Mouse (Mus musculus): Measurements from ENCODE around the gene Timm9. TPM values are rescaled to one million over a fixed set of nuclear protein-coding genes. Genes with fewer than 3 reads are reported as not detected.

Timm9 gene
- polyA plus RNA-seq, 1 experiment from 2014 or later: 85.7 TPM

Other genes with a start within 250 kb of the Timm9 start
- gene Actr10, start 198.8 kb downstream of the Timm9 start, polyA plus RNA-seq (2014; fragmentation: Nextera tagmentation; extraction: Ambion mirVana): 335 and 376 TPM in 2 replicates
- 540 and 656 TPM in 2 replicates for gene Psma3, start 162.1 kb downstream of the Timm9 start, polyA plus RNA-seq (2014; fragmentation: Nextera tagmentation; extraction: Ambion mirVana)
- gene Arid4a, start 120.7 kb downstream of the Timm9 start, polyA plus RNA-seq (2014; fragmentation: Nextera tagmentation; extraction: Ambion mirVana): 34.1 and 48.5 TPM in 2 replicates
- 0.41 TPM in 1 of 2 replicates, not detected in the other for gene Tomm20l, start 25.3 kb downstream of the Timm9 start, polyA plus RNA-seq (2014; fragmentation: Nextera tagmentation; extraction: Ambion mirVana)
- gene 2700049A03Rik, start 164 bp upstream of the Timm9 start, polyA plus RNA-seq (2014; fragmentation: Nextera tagmentation; extraction: Ambion mirVana): 19.2 and 19.9 TPM in 2 replicates
- 24.9 and 25.5 TPM in 2 replicates for gene Dact1, start 173.2 kb upstream of the Timm9 start, polyA plus RNA-seq (2014; fragmentation: Nextera tagmentation; extraction: Ambion mirVana)